Mouse (Mus musculus) limb, embryonic 11.5 days (tissue): ENCODE measurements at regions not wholly inside any gene's neighbourhood (a gene's known extent, or its start where the extent isn't known, plus 50 kb on each side); places are given as distances from the start of the nearest gene placed in this dataset.

Experiments
- ATAC-seq: fragments of 200-750 bp; cut with Nextera tagmentation; 2 replicates; pipeline ENCODE4 v1.8.0; 2017; ENCODE audit warnings: low read depth; ENCODE audit not compliant: insufficient number of reproducible peaks, low FRiP score, low TSS enrichment
- DNase-seq: peaks from one replicate; pipeline ENCODE4 v3.0.0-alpha.2; 2015; ENCODE audit warnings: low spot score
- H3K27ac ChIP-seq: fragments of 300-500 bp; sonication (generic); replicated peaks from 2 replicates; pipeline ENCODE4 v1.5.1; 2014; ENCODE audit warnings: low read depth, mild to moderate bottlenecking, low read length
- H3K27me3 ChIP-seq: fragments of 300-500 bp; sonication (generic); 2 replicates; pipeline ENCODE4 v1.6.1; 2014; ENCODE audit warnings: mild to moderate bottlenecking, low read length, mixed read lengths; ENCODE audit not compliant: control insufficient read depth, insufficient read depth
- H3K36me3 ChIP-seq: fragments of 300-500 bp; sonication (generic); 2 replicates; pipeline ENCODE4 v1.6.1; 2014; ENCODE audit warnings: mild to moderate bottlenecking, low read length, moderate library complexity, mixed read lengths; ENCODE audit not compliant: control insufficient read depth, insufficient read depth
- H3K4me1 ChIP-seq: fragments of 300-500 bp; sonication (generic); 2 replicates; pipeline ENCODE4 v1.6.1; 2014; ENCODE audit warnings: low read length, mixed read lengths; ENCODE audit not compliant: control insufficient read depth, insufficient read depth
- H3K4me2 ChIP-seq: fragments of 300-500 bp; sonication (generic); 2 replicates; pipeline ENCODE4 v1.6.1; 2014; ENCODE audit warnings: low read depth, mild to moderate bottlenecking, moderate library complexity; ENCODE audit not compliant: severe bottlenecking
- H3K4me3 ChIP-seq: fragments of 300-500 bp; sonication (generic); 2 replicates; pipeline ENCODE4 v1.5.1; 2014; ENCODE audit warnings: low read depth, low read length
- H3K9ac ChIP-seq: fragments of 300-500 bp; sonication (generic); 2 replicates; pipeline ENCODE4 v1.6.1; 2014; ENCODE audit warnings: mild to moderate bottlenecking, low read length
- H3K9me3 ChIP-seq: fragments of 300-500 bp; sonication (generic); 2 replicates; pipeline ENCODE4 v1.6.1; 2016; ENCODE audit warnings: low read length; ENCODE audit not compliant: control insufficient read depth
- WGBS: fragments of 180-500 bp; shearing (Covaris S2); extraction: QIAGEN DNeasy Blood & Tissue Kit; methylation state at CpG from one replicate; pipeline ENCODE4 v1.1.7; 2014; 5-methylcytosine and 5-hydroxymethylcytosine counted together

GRCm38 (mm10) chr13:30069397-30069796, 66.9 kb upstream of the Mboat1 start:
- Histone ChIP-seq H3K9me3 (no peaks in the 10 kb centered on the region), H3K27ac (no peak overlapping the region), H3K9ac (no peak overlapping the region), H3K36me3 (no peaks in the 10 kb centered on the region), H3K4me2 (no peak overlapping the region), H3K27me3 (no peaks in the 10 kb centered on the region), H3K4me3 (no peak overlapping the region), H3K4me1 (no peaks in the 10 kb centered on the region)
- ATAC-seq (no peak), DNase-seq (no peak)
- 71% methylated on average over 2 of the region's 2 CpGs for WGBS

- no peak overlapping the region for H3K4me2 ChIP-seq
- no peak for DNase-seq
- no peak overlapping the region for H3K4me3 ChIP-seq
- no peaks in the 10 kb centered on the region for H3K36me3 ChIP-seq
- 56% methylated on average over 6 of the region's 6 CpGs for WGBS
- no peaks in the 10 kb centered on the region for H3K27me3 ChIP-seq
- H3K27ac ChIP-seq = no peak overlapping the region
- H3K9me3 ChIP-seq = no peaks in the 10 kb centered on the region
- H3K4me1 ChIP-seq = no peaks in the 10 kb centered on the region
- no peak overlapping the region for H3K9ac ChIP-seq
- ATAC-seq = no peak
These were observed 68.5 kb upstream of the Mboat1 start for GRCm38 (mm10) chr13:30067581-30068375.

GRCm38 (mm10) chr13:30065520-30065919, 70.8 kb upstream of the Mboat1 start:
- no peak for DNase-seq
- Histone ChIP-seq H3K4me1 (no peaks in the 10 kb centered on the region), H3K36me3 (no peaks in the 10 kb centered on the region), H3K4me2 (no peak overlapping the region), H3K27ac (no peak overlapping the region), H3K9ac (no peak overlapping the region), H3K4me3 (no peak overlapping the region), H3K9me3 (no peaks in the 10 kb centered on the region), H3K27me3 (no peaks in the 10 kb centered on the region)
- no peak for ATAC-seq
- WGBS = 62% methylated on average over 8 of the region's 8 CpGs

GRCm38 (mm10) chr13:30063741-30064140, 72.5 kb upstream of the Mboat1 start:
- no peak for ATAC-seq
- no peak overlapping the region for H3K27ac ChIP-seq
- no peaks in the 10 kb centered on the region for H3K4me1 ChIP-seq
- no peaks in the 10 kb centered on the region for H3K27me3 ChIP-seq
- H3K36me3 ChIP-seq = no peaks in the 10 kb centered on the region
- DNase-seq = no peak
- no peaks in the 10 kb centered on the region for H3K9me3 ChIP-seq
- WGBS = 86% methylated on average over 3 of the region's 3 CpGs
- H3K9ac ChIP-seq = no peak overlapping the region
- H3K4me3 ChIP-seq = no peak overlapping the region
- H3K4me2 ChIP-seq = no peak overlapping the region

GRCm38 (mm10) chr13:30062285-30062684, 74.0 kb upstream of the Mboat1 start:
- Histone ChIP-seq H3K4me2 (no peak overlapping the region), H3K9me3 (no peaks in the 10 kb centered on the region), H3K4me3 (no peak overlapping the region), H3K27me3 (no peaks in the 10 kb centered on the region), H3K4me1 (no peaks in the 10 kb centered on the region), H3K36me3 (no peaks in the 10 kb centered on the region), H3K9ac (no peak overlapping the region), H3K27ac (no peak overlapping the region)
- ATAC-seq (no peak), DNase-seq (no peak)
- 86% methylated on average over 4 of the region's 4 CpGs for whole genome bisulfite sequencing

GRCm38 (mm10) chr13:30055141-30055645, 69.3 kb upstream of the E2f3 start:
- WGBS = 91% methylated on average over 3 of the region's 3 CpGs
- no peaks in the 10 kb centered on the region for H3K27me3 ChIP-seq
- no peak overlapping the region for H3K9ac ChIP-seq
- DNase-seq = no peak
- H3K4me3 ChIP-seq = no peak overlapping the region
- H3K9me3 ChIP-seq = no peaks in the 10 kb centered on the region
- H3K4me2 ChIP-seq = no peak overlapping the region
- H3K4me1 ChIP-seq = no peaks in the 10 kb centered on the region; the same call in 1 of the 2 replicates
- no peaks in the 10 kb centered on the region for H3K36me3 ChIP-seq
- no peak for ATAC-seq
- H3K27ac ChIP-seq = no peak overlapping the region

GRCm38 (mm10) chr13:30051891-30052550, 66.2 kb upstream of the E2f3 start:
- no peak for ATAC-seq
- Histone ChIP-seq H3K9me3 (no peaks in the 10 kb centered on the region), H3K4me3 (no peak overlapping the region), H3K27ac (no peak overlapping the region), H3K4me2 (no peak overlapping the region), H3K4me1 (no peaks in the 10 kb centered on the region; the same call in 1 of the 2 replicates), H3K9ac (no peak overlapping the region), H3K27me3 (no peaks in the 10 kb centered on the region), H3K36me3 (no peaks in the 10 kb centered on the region)
- peak; percentile 25 for DNase-seq
- WGBS = 41% methylated on average over 16 of the region's 16 CpGs

- Histone ChIP-seq H3K27ac (no peak overlapping the region), H3K36me3 (no peaks in the 10 kb centered on the region), H3K4me1 (no peaks in the 10 kb centered on the region; the same call in 1 of the 2 replicates), H3K9ac (no peak overlapping the region), H3K27me3 (no peaks in the 10 kb centered on the region), H3K9me3 (no peaks in the 10 kb centered on the region), H3K4me3 (no peak overlapping the region), H3K4me2 (no peak overlapping the region)
- whole genome bisulfite sequencing = 77% methylated on average over 9 of the region's 9 CpGs
- DNase-seq (no peak), ATAC-seq (no peak)
These were observed 65.1 kb upstream of the E2f3 start for GRCm38 (mm10) chr13:30050745-30051508.
